Mouse (Mus musculus): ENCODE measurements around the gene Trim63.
"Not testable (repeated sequence)": the region's sequence is repeated elsewhere in the genome, so short reads cannot be mapped to it uniquely, and the experiment has no call there.

Gene Trim63

GRCm38 (mm10) chr4:134314876-134315275 lies at the start of gene Trim63:
Gene Trim63 (plus strand): TSS chr4:134315120.
- no peak for DNase-seq

- no peak for DNase-seq
Measured at GRCm38 (mm10) chr4:134265860-134266585, 48.9 kb upstream of the Trim63 start.

GRCm38 (mm10) chr4:134268102-134268655 lies 46.7 kb upstream of the Trim63 start:
- DNase-seq = no peak

- DNase-seq = not testable (repeated sequence)
Measured at GRCm38 (mm10) chr4:134269622-134270021, 45.3 kb upstream of the Trim63 start.

- no peak for DNase-seq
Measured at GRCm38 (mm10) chr4:134271979-134272378, 42.9 kb upstream of the Trim63 start.

GRCm38 (mm10) chr4:134272731-134273416 lies 42.0 kb upstream of the Trim63 start:
- DNase-seq = no peak

GRCm38 (mm10) chr4:134273417-134274345 lies 41.2 kb upstream of the Trim63 start:
- no peak for DNase-seq

GRCm38 (mm10) chr4:134284942-134285341 lies 30.0 kb upstream of the Trim63 start:
- no peak for DNase-seq

GRCm38 (mm10) chr4:134286226-134287167 lies 28.4 kb upstream of the Trim63 start:
- no peak for DNase-seq

GRCm38 (mm10) chr4:134287168-134287564 lies 27.8 kb upstream of the Trim63 start:
- DNase-seq = peak; percentile 94

- peak; percentile 80 for DNase-seq
Measured at GRCm38 (mm10) chr4:134287575-134288025, 27.3 kb upstream of the Trim63 start, which contains the start of gene Pdik1l. Gene Pdik1l (minus strand): TSS chr4:134287895.

GRCm38 (mm10) chr4:134288397-134289256 lies 26.3 kb upstream of the Trim63 start:
- peak; percentile 18 for DNase-seq

GRCm38 (mm10) chr4:134292067-134292466 lies 22.9 kb upstream of the Trim63 start:
- DNase-seq = peak; percentile 42

GRCm38 (mm10) chr4:134293061-134293691 lies 21.7 kb upstream of the Trim63 start:
- no peak for DNase-seq

- no peak for DNase-seq
Measured at GRCm38 (mm10) chr4:134293692-134294163, 21.2 kb upstream of the Trim63 start.

GRCm38 (mm10) chr4:134296096-134296495 lies 18.8 kb upstream of the Trim63 start:
- DNase-seq = not testable (repeated sequence)

GRCm38 (mm10) chr4:134296523-134296922 lies 18.4 kb upstream of the Trim63 start:
- no peak for DNase-seq

- no peak for DNase-seq
Measured at GRCm38 (mm10) chr4:134297369-134297768, 17.6 kb upstream of the Trim63 start.

GRCm38 (mm10) chr4:134298626-134299497 lies 16.1 kb upstream of the Trim63 start:
- DNase-seq = no peak

Data from cerebellum, adult 11-12 months (tissue).